Mouse (Mus musculus): ENCODE measurements around the gene E130308A19Rik.

DNA sequence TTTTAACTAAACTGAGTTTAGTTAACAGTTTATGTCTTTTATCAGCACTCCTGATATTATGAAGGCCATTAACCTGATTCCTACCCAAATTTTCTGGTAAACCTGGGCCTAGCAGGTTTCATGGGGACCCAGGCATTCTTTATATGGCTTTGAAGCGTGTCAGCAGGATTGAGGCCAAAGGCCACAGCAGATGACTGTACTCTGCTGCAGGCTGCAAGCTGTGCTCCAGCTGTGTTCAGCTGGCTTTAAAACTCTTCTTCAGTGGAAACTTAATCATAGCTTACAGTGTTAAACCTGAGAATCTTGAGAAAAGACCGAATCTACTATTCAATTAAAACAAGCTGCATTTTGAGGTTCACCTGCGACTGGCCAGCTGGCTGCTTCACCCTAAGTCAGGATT, 71.9 kb downstream of the E130308A19Rik start:
- TF ChIP-seq CTCF (conservative IDR thresholded peaks at IDR 0.05 in 1 of 2, IDR thresholded peaks at IDR 0.05 in 1 of 2; ENCODE audit: low read depth in 2 of 2, low read length in 2 of 2) = no peak
- no peak for TF ChIP-seq MAZ (IDR thresholded peaks at IDR 0.05; ENCODE audit: low read depth, low read length)
- TF ChIP-seq TBP (conservative IDR thresholded peaks at IDR 0.05; ENCODE audit: low read depth, low read length) = no peak
- no peak for TF ChIP-seq RAD21 (IDR thresholded peaks at IDR 0.05; ENCODE audit: low read depth, low read length)
- TF ChIP-seq JUND (conservative IDR thresholded peaks at IDR 0.05; ENCODE audit: low read depth, low read length) = no peak
- TF ChIP-seq ZKSCAN1 (IDR thresholded peaks at IDR 0.05; ENCODE audit: borderline replicate concordance, low read depth, low read length) = no peak
- no peak for TF ChIP-seq E2F4 (IDR thresholded peaks at IDR 0.05; ENCODE audit: insufficient replicate concordance, low read depth, low read length)
- TF ChIP-seq POLR2A (IDR thresholded peaks at IDR 0.05; ENCODE audit: low read depth, low read length) = no peak
- TF ChIP-seq ZMIZ1 (IDR thresholded peaks at IDR 0.05; ENCODE audit: low read depth, low read length) = no peak
- TF ChIP-seq MXI1 (IDR thresholded peaks at IDR 0.05; ENCODE audit: low read depth, low read length) = no peak
- TF ChIP-seq ZNF384 (IDR thresholded peaks at IDR 0.05; ENCODE audit: low read depth, low read length) = no peak
- TF ChIP-seq POLR2AphosphoS2 (IDR thresholded peaks at IDR 0.05; ENCODE audit: low read depth, low read length) = no peak
- TF ChIP-seq MAX (IDR thresholded peaks at IDR 0.05; ENCODE audit: low read length) = no peak
- TF ChIP-seq SMC3 (IDR thresholded peaks at IDR 0.05; ENCODE audit: low read depth, low read length) = no peak

Measured in CH12.LX (cell line).